ENCODE assay signal across 16 mouse cellular contexts in the genomic region with DNA sequence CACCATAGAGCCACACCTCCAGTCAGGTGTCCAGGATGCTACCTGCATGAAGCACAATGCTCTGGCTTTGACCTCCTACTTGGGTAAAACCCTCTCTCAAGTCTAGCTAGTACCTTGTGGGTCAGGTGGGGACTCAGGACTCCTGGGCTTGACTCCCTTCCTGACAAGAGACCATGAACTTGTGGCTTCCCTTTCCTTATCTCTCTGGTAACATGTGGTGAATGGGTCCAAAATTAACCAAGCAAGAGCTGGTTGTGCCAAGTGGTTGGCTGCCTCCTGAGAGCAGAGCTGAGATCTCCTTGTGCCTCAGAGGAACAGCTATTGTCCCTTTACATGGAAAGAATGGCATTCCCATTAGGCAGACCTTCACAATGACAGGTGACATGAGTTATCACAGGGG. TPM values are rescaled to one million over a fixed set of nuclear protein-coding genes. Genes with fewer than 3 reads are reported as not detected.
DNase-seq lines count a peak whose midpoint lies in the region; ATAC-seq and TF ChIP-seq lines count a peak whose summit lies in the region.
"Had no signal": no experiment of that assay in that cellular context is flagged by ENCODE, and none has a peak within 500 bp of the region (broad histone marks: within the 10 kb centered on the region; RNA-seq: fewer than 3 reads in every experiment).

No protein-coding gene starts in this region.

- 0 out of 2 replicates have a peak overlapping the region, but pooled peaks have one; percentile 63 for H3K9ac ChIP-seq in hindbrain, embryonic 14.5 days
- H3K9ac ChIP-seq in hindbrain, embryonic 13.5 days, result no peak overlapping the region
- H3K9ac ChIP-seq: limb, embryonic 12.5 days had no signal

- no peaks in the 10 kb centered on the region for H3K9me3 ChIP-seq in hindbrain, embryonic 14.5 days (ENCODE audit: control insufficient read depth, low read length)
- no peaks in the 10 kb centered on the region for H3K9me3 ChIP-seq in hindbrain, embryonic 13.5 days
- H3K9me3 ChIP-seq: forebrain, embryonic 13.5 days; limb, embryonic 12.5 days had no signal

- H3K4me2 ChIP-seq in hindbrain, embryonic 14.5 days (replicated peaks), result no peak overlapping the region
- H3K4me2 ChIP-seq in hindbrain, embryonic 13.5 days, result no peak overlapping the region
- peak overlapping the region; percentile 88 for H3K4me2 ChIP-seq in myocyte (ENCODE audit: low read depth)
- H3K4me2 ChIP-seq: midbrain, embryonic 11.5 days had no signal

- no peak overlapping the region for H3ac ChIP-seq in myocyte (ENCODE audit: control insufficient read depth, insufficient read length)

- no peak for TF ChIP-seq CTCF in embryonic fibroblast, embryonic 13.5 days (IDR thresholded peaks at IDR 0.05; ENCODE audit: borderline replicate concordance, insufficient read depth, low read length)
- no peak for TF ChIP-seq CTCF in cerebellum, adult 2 months (IDR thresholded peaks at IDR 0.05; ENCODE audit: borderline replicate concordance, insufficient read depth, low read depth, low read length)

- intact Hi-C loops in left cerebral cortex, postnatal 25 days (cut with DNase I), result loop anchor here (5.0 kb wide), 1 partner anchor 377 kb away; a partner anchor contains a TSS

- H3K4me1 ChIP-seq in hindbrain, embryonic 14.5 days (replicated peaks; ENCODE audit: control insufficient read depth, insufficient read depth, low read length), result peaks cover 21% of the 10 kb centered on the region
- peaks cover 41% of the 10 kb centered on the region for H3K4me1 ChIP-seq in hindbrain, embryonic 13.5 days (replicated peaks)
- H3K4me1 ChIP-seq in embryonic fibroblast, embryonic 13.5 days (ENCODE audit: control insufficient read depth, insufficient read depth, low read length), result peaks cover 21% of the 10 kb centered on the region
- peaks cover 16% of the 10 kb centered on the region for H3K4me1 ChIP-seq in cerebellum, adult 2 months (ENCODE audit: control insufficient read depth, insufficient read depth, low read length)

- H3K27me3 ChIP-seq in hindbrain, embryonic 14.5 days (ENCODE audit: control insufficient read depth, insufficient read depth, low read length), result no peaks in the 10 kb centered on the region
- H3K27me3 ChIP-seq in hindbrain, embryonic 13.5 days, result no peaks in the 10 kb centered on the region
- no peaks in the 10 kb centered on the region for H3K27me3 ChIP-seq in myocyte (ENCODE audit: control insufficient read depth, insufficient read depth, insufficient read length)
- H3K27me3 ChIP-seq in cerebellum, adult 2 months (ENCODE audit: control insufficient read depth, insufficient read depth, low read length), result no peaks in the 10 kb centered on the region
- H3K27me3 ChIP-seq: forebrain, embryonic 13.5 days; limb, embryonic 12.5 days; Patski had no signal

- DNase-seq in hindbrain, embryonic 14.5 days (ENCODE audit: low spot score), result no peak
- peak; percentile 84 for DNase-seq in MEL-GATA-1-ER (ENCODE audit: extremely low read depth, low read depth)
- no peak for DNase-seq in left cerebral cortex, postnatal 25 days (ENCODE audit: low spot score in 2 of 2)
- no peak for DNase-seq in cerebellum, adult 2 months
- DNase-seq: adrenal gland, postnatal 36 days; cerebellum, postnatal 10 days; heart, postnatal 36 days; right cerebral cortex, postnatal 14 days had no signal

- no peak for ATAC-seq in hindbrain, embryonic 14.5 days (ENCODE audit: low FRiP score)
- ATAC-seq in hindbrain, embryonic 13.5 days (ENCODE audit: low FRiP score), result no peak
- ATAC-seq: forebrain, embryonic 13.5 days; inflammation-experienced regulatory T-cells, adult 6 months; Patski had no signal

- H3K36me3 ChIP-seq in hindbrain, embryonic 14.5 days (replicated peaks; ENCODE audit: control insufficient read depth, insufficient read depth), result no peaks in the 10 kb centered on the region
- peaks cover 13% of the 10 kb centered on the region; the same call in 1 of the 2 replicates for H3K36me3 ChIP-seq in hindbrain, embryonic 13.5 days
- no peaks in the 10 kb centered on the region for H3K36me3 ChIP-seq in myocyte (ENCODE audit: control insufficient read depth, insufficient read depth)

- no peak for TF ChIP-seq POLR2A in embryonic fibroblast, embryonic 13.5 days (IDR thresholded peaks at IDR 0.05; ENCODE audit: low read depth, low read length)
- TF ChIP-seq POLR2A in myocyte (IDR thresholded peaks at IDR 0.05; ENCODE audit: insufficient read length, low read depth), result no peak
- TF ChIP-seq POLR2A in cerebellum, adult 2 months (IDR thresholded peaks at IDR 0.05; ENCODE audit: borderline replicate concordance, insufficient read depth, low read length), result no peak

- H3K27ac ChIP-seq in hindbrain, embryonic 14.5 days, result no peak overlapping the region
- H3K27ac ChIP-seq in hindbrain, embryonic 13.5 days, result no peak overlapping the region
- no peak overlapping the region for H3K27ac ChIP-seq in embryonic fibroblast, embryonic 13.5 days (ENCODE audit: insufficient read depth, low read length)
- no peak overlapping the region for H3K27ac ChIP-seq in cerebellum, adult 2 months (ENCODE audit: insufficient read depth, low read length)
- H3K27ac ChIP-seq: forebrain, embryonic 13.5 days; limb, embryonic 12.5 days had no signal

- peaks cover 60% of the 10 kb centered on the region for H3K79me2 ChIP-seq in myocyte (ENCODE audit: control insufficient read depth, insufficient read depth)

- no peak overlapping the region for H3K4me3 ChIP-seq in hindbrain, embryonic 14.5 days (replicated peaks; ENCODE audit: low read length)
- H3K4me3 ChIP-seq in hindbrain, embryonic 13.5 days, result no peak overlapping the region
- H3K4me3 ChIP-seq in embryonic fibroblast, embryonic 13.5 days (ENCODE audit: insufficient read depth, low read length), result 0 out of 2 replicates have a peak overlapping the region, but pooled peaks have one; percentile 0
- H3K4me3 ChIP-seq in myocyte, result no peak overlapping the region
- no peak overlapping the region for H3K4me3 ChIP-seq in cerebellum, adult 2 months (replicated peaks; ENCODE audit: insufficient read depth, low read depth, low read length)

TF ChIP-seq in myocyte, 11 proteins besides CTCF, POLR2A, EP300 and RAD21:
- no peak for TF ChIP-seq MYOG (IDR thresholded peaks at IDR 0.05; ENCODE audit: control insufficient read depth in 1 of 3, insufficient read depth in 1 of 3, insufficient read length in 2 of 3, low read depth in 2 of 3)
- TF ChIP-seq TCF12 (IDR thresholded peaks at IDR 0.05; ENCODE audit: insufficient read depth, poor library complexity, severe bottlenecking), result no peak
- TF ChIP-seq SRF (IDR thresholded peaks at IDR 0.05; ENCODE audit: control insufficient read depth, insufficient read length, low read depth), result no peak
- TF ChIP-seq POLR2AphosphoS2 (IDR thresholded peaks at IDR 0.05; ENCODE audit: insufficient read length, low read depth), result no peak
- TF ChIP-seq CEBPB (IDR thresholded peaks at IDR 0.05; ENCODE audit: insufficient read depth, poor library complexity, severe bottlenecking), result no peak
- TF ChIP-seq TCF3 (IDR thresholded peaks at IDR 0.05; ENCODE audit: insufficient read length, low read depth), result no peak
- no peak for TF ChIP-seq USF1 (IDR thresholded peaks at IDR 0.05; ENCODE audit: low read depth)
- TF ChIP-seq MAX (IDR thresholded peaks at IDR 0.05; ENCODE audit: low read depth), result no peak
- TF ChIP-seq MYOD1 (IDR thresholded peaks at IDR 0.05; ENCODE audit: control insufficient read depth in 1 of 3, insufficient read length in 2 of 3, low read depth in 2 of 3), result no peak
TF ChIP-seq in myocyte: peak in this region for 0.

RNA-seq across cellular contexts. Expression of a gene that starts 1.7 kb away (rescaled TPM):
- polyA plus RNA-seq in hindbrain, embryonic 14.5 days (2014; fragmentation: Nextera tagmentation; extraction: Ambion mirVana), result 55.6 and 58.8 TPM in 2 replicates
- polyA plus RNA-seq in hindbrain, embryonic 13.5 days (2015; fragmentation: Nextera tagmentation; extraction: Ambion mirVana), result 58.2 and 58.7 TPM in 2 replicates
- polyA plus RNA-seq in embryonic fibroblast, embryonic 13.5 days (2011; ENCODE audit: insufficient read length, low read depth, missing spikeins), result 23.1 and 29.7 TPM in 2 replicates
- 13.2 TPM for polyA plus RNA-seq in myocyte (2012; fragmentation: generic; extraction: Trizol)
- 10 to 100 TPM; 10.9 to 14.7 TPM for total RNA-seq in left cerebral cortex, postnatal 25 days (2021)
- 15.4 and 17.6 TPM in 2 replicates for polyA plus RNA-seq in cerebellum, adult 2 months (2012; rRNA removed)

RNA-seq across cellular contexts. Expression of a gene that starts 2.0 kb away (rescaled TPM):
- polyA plus RNA-seq in hindbrain, embryonic 14.5 days (2014; fragmentation: Nextera tagmentation; extraction: Ambion mirVana), result 15.7 and 16.9 TPM in 2 replicates
- 16.4 and 18.5 TPM in 2 replicates for polyA plus RNA-seq in hindbrain, embryonic 13.5 days (2015; fragmentation: Nextera tagmentation; extraction: Ambion mirVana)
- polyA plus RNA-seq in embryonic fibroblast, embryonic 13.5 days (2011; ENCODE audit: insufficient read length, low read depth, missing spikeins), result 67.5 and 95.8 TPM in 2 replicates
- 39.6 TPM for polyA plus RNA-seq in myocyte (2012; fragmentation: generic; extraction: Trizol)
- total RNA-seq in left cerebral cortex, postnatal 25 days (2021), result 10 to 100 TPM; 27.7 to 32.4 TPM
- polyA plus RNA-seq in cerebellum, adult 2 months (2012; rRNA removed), result 27.5 and 28.9 TPM in 2 replicates
